Mouse (Mus musculus) cerebellum, adult 2 months (tissue): ENCODE data around the gene Acan.

Experiments used
- CTCF ChIP-seq: fragments of 200-500 bp; IDR thresholded peaks from 2 replicates; pipeline ENCODE4 v1.5.1; 2011; ENCODE audit warnings: low read depth, mild to moderate bottlenecking, control low read depth, low read length, moderate library complexity, borderline replicate concordance; ENCODE audit not compliant: insufficient read depth
- POLR2A ChIP-seq: fragments of 200-500 bp; IDR thresholded peaks from 2 replicates; pipeline ENCODE4 v1.6.1; 2011; ENCODE audit warnings: low read length, control low read depth, borderline replicate concordance; ENCODE audit not compliant: insufficient read depth

- no peak for TF ChIP-seq CTCF
- no peak for TF ChIP-seq POLR2A
Observed at GRCm38 (mm10) chr7:79123465-79123864, 70.2 kb downstream of the Acan start.
